Mouse (Mus musculus): Measurements from ENCODE around the gene H3f3a. TPM values are rescaled to one million over a fixed set of nuclear protein-coding genes. Genes with fewer than 3 reads are reported as not detected.

Gene H3f3a
- polyA plus RNA-seq, 1 experiment from 2014 or later = 1,774 TPM

GRCm38 (mm10) chr1:180793445-180794117 is 20.2 kb downstream of the H3f3a start:
- ATAC-seq (peak; percentile 58), DNase-seq (ENCODE audit: low spot score) (peak; percentile 70)
- H3K4me2 ChIP-seq (replicated peaks; ENCODE audit: low read depth, low read length) = peak overlapping the region; percentile 58
- peak overlapping the region; percentile 18 for H3K4me3 ChIP-seq (ENCODE audit: low read depth, low read length)
- no peak overlapping the region; the same call in 1 of the 2 replicates for H3K9ac ChIP-seq (replicated peaks; ENCODE audit: low read depth)
- H3K27ac ChIP-seq (ENCODE audit: low read length) = no peak overlapping the region
- no peaks in the 10 kb centered on the region for H3K36me3 ChIP-seq (ENCODE audit: insufficient read depth, low read length)
- 9% methylated on average over 17 of the region's 18 CpGs for WGBS
- peak; percentile 44; the same call in 1 of the 2 replicates for TF ChIP-seq CTCF (IDR thresholded peaks at IDR 0.05)
- TF ChIP-seq EP300 (IDR thresholded peaks at IDR 0.05) = no peak
- H3K9me3 ChIP-seq (ENCODE audit: low read length) = no peaks in the 10 kb centered on the region
- 0 out of 2 replicates have a peak, but pooled peaks cover 6% of the 10 kb centered on the region for H3K4me1 ChIP-seq (ENCODE audit: insufficient read depth, low read depth, low read length)
- no peaks in the 10 kb centered on the region for H3K27me3 ChIP-seq (replicated peaks; ENCODE audit: insufficient read depth, low read length)

- Histone ChIP-seq H3K9me3 (ENCODE audit: low read length) (no peaks in the 10 kb centered on the region), H3K9ac (replicated peaks; ENCODE audit: low read depth) (no peak overlapping the region), H3K4me3 (ENCODE audit: low read depth, low read length) (no peak overlapping the region), H3K4me2 (replicated peaks; ENCODE audit: low read depth, low read length) (no peak overlapping the region), H3K27me3 (replicated peaks; ENCODE audit: insufficient read depth, low read length) (no peaks in the 10 kb centered on the region), H3K36me3 (ENCODE audit: insufficient read depth, low read length) (no peaks in the 10 kb centered on the region), H3K4me1 (ENCODE audit: insufficient read depth, low read depth, low read length) (0 out of 2 replicates have a peak, but pooled peaks cover 6% of the 10 kb centered on the region), H3K27ac (ENCODE audit: low read length) (no peak overlapping the region)
- 74% methylated on average over 4 of the region's 4 CpGs for WGBS
- no peak for ATAC-seq
- TF ChIP-seq EP300 (IDR thresholded peaks at IDR 0.05) = no peak
- no peak for DNase-seq (ENCODE audit: low spot score)
These were observed 20.9 kb downstream of the H3f3a start for GRCm38 (mm10) chr1:180792814-180793213.

GRCm38 (mm10) chr1:180791821-180792480 is 21.8 kb downstream of the H3f3a start:
- TF ChIP-seq EP300 (IDR thresholded peaks at IDR 0.05) = no peak
- TF ChIP-seq CTCF (IDR thresholded peaks at IDR 0.05) = no peak

GRCm38 (mm10) chr1:180783580-180783928 is 30.2 kb downstream of the H3f3a start:
- 41% methylated on average over 3 of the region's 3 CpGs for WGBS
- Histone ChIP-seq H3K4me2 (replicated peaks; ENCODE audit: low read depth, low read length) (no peak overlapping the region), H3K9ac (replicated peaks; ENCODE audit: low read depth) (no peak overlapping the region), H3K27me3 (replicated peaks; ENCODE audit: insufficient read depth, low read length) (no peaks in the 10 kb centered on the region), H3K4me3 (ENCODE audit: low read depth, low read length) (no peak overlapping the region), H3K36me3 (ENCODE audit: insufficient read depth, low read length) (no peaks in the 10 kb centered on the region), H3K27ac (ENCODE audit: low read length) (no peak overlapping the region), H3K4me1 (ENCODE audit: insufficient read depth, low read depth, low read length) (no peaks in the 10 kb centered on the region), H3K9me3 (ENCODE audit: low read length) (no peaks in the 10 kb centered on the region)
- DNase-seq (ENCODE audit: low spot score) (no peak), ATAC-seq (no peak)
- TF ChIP-seq CTCF (IDR thresholded peaks at IDR 0.05) = no peak
- no peak for TF ChIP-seq EP300 (IDR thresholded peaks at IDR 0.05)

More at GRCm38 (mm10) chr1:180791821-180792480, 21.8 kb downstream of the H3f3a start:
- H3K4me1 ChIP-seq (ENCODE audit: insufficient read depth, low read depth, low read length) = 0 out of 2 replicates have a peak, but pooled peaks cover 6% of the 10 kb centered on the region
- no peak overlapping the region for H3K4me3 ChIP-seq (ENCODE audit: low read depth, low read length)
- H3K4me2 ChIP-seq (replicated peaks; ENCODE audit: low read depth, low read length) = no peak overlapping the region
- ATAC-seq (no peak), DNase-seq (ENCODE audit: low spot score) (no peak)
- H3K9me3 ChIP-seq (ENCODE audit: low read length) = no peaks in the 10 kb centered on the region
- WGBS = 70% methylated on average over 14 of the region's 14 CpGs
- H3K27ac ChIP-seq (ENCODE audit: low read length) = no peak overlapping the region
- no peak overlapping the region for H3K9ac ChIP-seq (replicated peaks; ENCODE audit: low read depth)
- no peaks in the 10 kb centered on the region for H3K27me3 ChIP-seq (replicated peaks; ENCODE audit: insufficient read depth, low read length)
- no peaks in the 10 kb centered on the region for H3K36me3 ChIP-seq (ENCODE audit: insufficient read depth, low read length)

GRCm38 (mm10) chr1:180782906-180783579 is 30.7 kb downstream of the H3f3a start:
- no peaks in the 10 kb centered on the region for H3K4me1 ChIP-seq (ENCODE audit: insufficient read depth, low read depth, low read length)
- ATAC-seq = no peak; the same call in 1 of the 2 replicates
- H3K27me3 ChIP-seq (replicated peaks; ENCODE audit: insufficient read depth, low read length) = no peaks in the 10 kb centered on the region
- DNase-seq (ENCODE audit: low spot score) = no peak
- no peak overlapping the region for H3K4me3 ChIP-seq (ENCODE audit: low read depth, low read length)
- no peaks in the 10 kb centered on the region for H3K9me3 ChIP-seq (ENCODE audit: low read length)
- WGBS = 51% methylated on average over 9 of the region's 9 CpGs
- no peak for TF ChIP-seq EP300 (IDR thresholded peaks at IDR 0.05)
- TF ChIP-seq CTCF (IDR thresholded peaks at IDR 0.05) = no peak
- no peak overlapping the region for H3K27ac ChIP-seq (ENCODE audit: low read length)
- H3K36me3 ChIP-seq (ENCODE audit: insufficient read depth, low read length) = no peaks in the 10 kb centered on the region
- H3K9ac ChIP-seq (replicated peaks; ENCODE audit: low read depth) = no peak overlapping the region
- H3K4me2 ChIP-seq (replicated peaks; ENCODE audit: low read depth, low read length) = no peak overlapping the region

GRCm38 (mm10) chr1:180781250-180781649 is 32.5 kb downstream of the H3f3a start:
- Histone ChIP-seq H3K4me2 (replicated peaks; ENCODE audit: low read depth, low read length) (no peak overlapping the region), H3K27ac (ENCODE audit: low read length) (no peak overlapping the region), H3K9me3 (ENCODE audit: low read length) (no peaks in the 10 kb centered on the region), H3K36me3 (ENCODE audit: insufficient read depth, low read length) (no peaks in the 10 kb centered on the region), H3K9ac (replicated peaks; ENCODE audit: low read depth) (no peak overlapping the region), H3K4me3 (ENCODE audit: low read depth, low read length) (no peak overlapping the region), H3K27me3 (replicated peaks; ENCODE audit: insufficient read depth, low read length) (no peaks in the 10 kb centered on the region), H3K4me1 (ENCODE audit: insufficient read depth, low read depth, low read length) (peaks cover 6% of the 10 kb centered on the region; the same call in 1 of the 2 replicates)
- DNase-seq (ENCODE audit: low spot score) = no peak
- ATAC-seq = no peak
- TF ChIP-seq EP300 (IDR thresholded peaks at IDR 0.05) (no peak), CTCF (IDR thresholded peaks at IDR 0.05) (no peak)
- WGBS = 83% methylated on average over 5 of the region's 5 CpGs

All from lung, postnatal 0 days (tissue).